Mouse (Mus musculus) kidney, embryonic 16.5 days (tissue): ENCODE results near the gene Anp32e. TPM values are rescaled to one million over a fixed set of nuclear protein-coding genes. Genes with fewer than 3 reads are reported as not detected.
"Not testable (repeated sequence)": the region's sequence is repeated elsewhere in the genome, so short reads cannot be mapped to it uniquely, and the experiment has no call there.

Experiments used
- ATAC-seq: fragments of 200-750 bp; cut with Nextera tagmentation; 2 replicates; pipeline ENCODE4 v1.8.0; 2017; ENCODE audit warnings: moderate TSS enrichment; ENCODE audit not compliant: low FRiP score, low TSS enrichment
- H3K27ac ChIP-seq: fragments of 300-500 bp; sonication (generic); 2 replicates; pipeline ENCODE4 v1.5.1; 2014; ENCODE audit warnings: low read length
- H3K27me3 ChIP-seq: fragments of 300-500 bp; sonication (generic); 2 replicates; pipeline ENCODE4 v1.6.1; 2014; ENCODE audit warnings: low read length, control low read depth, mixed read lengths; ENCODE audit not compliant: insufficient read depth
- H3K36me3 ChIP-seq: fragments of 300-500 bp; sonication (generic); 2 replicates; pipeline ENCODE4 v1.6.1; 2014; ENCODE audit warnings: low read length, control low read depth, mixed read lengths; ENCODE audit not compliant: insufficient read depth
- H3K4me1 ChIP-seq: fragments of 300-500 bp; sonication (generic); 2 replicates; pipeline ENCODE4 v1.6.1; 2014; ENCODE audit warnings: low read length, control low read depth, mixed read lengths; ENCODE audit not compliant: insufficient read depth
- H3K4me2 ChIP-seq: fragments of 300-500 bp; sonication (generic); replicated peaks from 2 replicates; pipeline ENCODE4 v1.6.1; 2014; ENCODE audit warnings: low read depth, low read length
- H3K4me3 ChIP-seq: fragments of 300-500 bp; sonication (generic); 2 replicates; pipeline ENCODE4 v1.5.1; 2014; ENCODE audit warnings: mild to moderate bottlenecking, low read length
- H3K9ac ChIP-seq: fragments of 300-500 bp; sonication (generic); replicated peaks from 2 replicates; pipeline ENCODE4 v1.6.1; 2014; ENCODE audit warnings: low read length
- H3K9me3 ChIP-seq: fragments of 300-500 bp; sonication (generic); 2 replicates; pipeline ENCODE4 v1.6.1; 2016; ENCODE audit warnings: low read length, control low read depth
- WGBS: fragments of 180-500 bp; shearing (Covaris S2); extraction: QIAGEN DNeasy Blood & Tissue Kit; methylation state at CpG from one replicate; pipeline ENCODE4 v1.1.7; 2014; 5-methylcytosine and 5-hydroxymethylcytosine counted together
- polyA plus RNA-seq: library from polyadenylated mRNA; unstranded; fragments of >200 nt; fragmentation: Nextera tagmentation; extraction: Ambion mirVana; gene quantifications from 2 replicates; pipeline ENCODE4 v1.2.1, GENCODE M21; 2015

Anp32e gene
- polyA plus RNA-seq, 1 experiment from 2014 or later: 206 TPM

DNA sequence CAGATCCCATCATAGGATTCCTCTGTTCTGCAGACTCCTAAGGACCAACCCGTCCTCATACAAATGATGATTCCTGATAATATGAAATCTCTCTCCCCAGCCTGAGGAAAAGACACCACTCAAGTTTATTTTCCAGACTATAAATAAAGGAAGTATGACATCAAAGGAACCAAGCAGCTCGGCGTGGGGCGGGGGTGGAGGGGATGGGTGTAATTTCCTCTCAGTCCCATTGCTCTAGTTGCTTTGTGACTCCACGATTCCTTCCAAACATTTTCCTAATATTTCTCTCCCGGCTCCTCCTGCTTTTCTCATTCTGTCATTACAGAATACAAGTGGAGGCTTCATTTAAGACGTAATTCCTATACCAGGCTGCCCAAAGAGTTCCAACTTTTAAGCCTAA lies 35.9 kb upstream of the Anp32e start:
- peak overlapping the region; percentile 92 for H3K27ac ChIP-seq
- peaks cover 28% of the 10 kb centered on the region for H3K4me1 ChIP-seq
- 8% methylated on average over 7 of the region's 7 CpGs for WGBS
- peak overlapping the region; percentile 53 for H3K9ac ChIP-seq
- no peaks in the 10 kb centered on the region for H3K27me3 ChIP-seq
- H3K4me3 ChIP-seq: peak overlapping the region; percentile 73
- H3K4me2 ChIP-seq: peak overlapping the region; percentile 61
- ATAC-seq: no peak
- no peaks in the 10 kb centered on the region for H3K9me3 ChIP-seq
- H3K36me3 ChIP-seq: peaks cover 7% of the 10 kb centered on the region; the same call in 1 of the 2 replicates

DNA sequence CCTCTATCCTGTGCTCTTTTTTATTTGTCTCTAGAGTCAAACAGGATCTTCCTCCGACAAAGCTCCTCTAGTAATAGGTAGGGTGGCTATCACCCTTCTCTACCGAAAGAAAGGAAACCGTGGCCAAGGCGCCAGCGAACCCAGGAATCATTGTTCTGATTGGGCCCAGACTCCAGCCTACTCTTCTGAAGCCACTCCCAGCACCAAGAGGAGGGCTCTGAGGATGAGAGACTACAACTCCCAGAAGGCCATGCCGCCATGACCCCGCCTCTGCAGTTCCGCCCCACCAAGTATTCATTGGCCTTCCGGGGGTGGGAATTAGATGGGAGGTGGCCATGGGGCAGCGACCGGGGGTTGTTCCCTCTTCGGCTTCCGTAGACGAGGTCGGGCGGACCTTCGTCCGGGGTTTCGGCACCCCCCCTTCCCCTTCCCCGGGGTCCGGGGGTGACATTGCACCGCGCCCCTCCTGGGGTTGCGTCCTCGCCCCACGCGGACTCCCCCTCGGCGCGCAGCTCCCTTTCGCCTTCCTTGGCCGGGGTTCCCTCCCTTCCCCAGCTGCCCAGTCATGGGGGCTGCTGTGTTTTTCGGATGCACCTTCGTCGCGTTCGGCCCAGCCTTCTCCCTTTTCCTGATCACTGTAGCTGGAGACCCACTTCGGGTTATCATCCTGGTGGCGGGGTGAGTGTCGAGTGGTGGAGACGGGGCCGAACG lies 35.3 kb upstream of the Anp32e start, which contains the start of gene Aph1a:
Gene Aph1a, plus strand, starts transcription at position 364 of the 711 bp plus-strand sequence.
- H3K9me3 ChIP-seq, H3K36me3 ChIP-seq, H3K27me3 ChIP-seq: not testable (repeated sequence)
- peaks cover 28% of the 10 kb centered on the region for H3K4me1 ChIP-seq
- peak; percentile 96 for ATAC-seq
- H3K4me3 ChIP-seq: peak within 1 kb of the TSS; percentile 73
- peak within 1 kb of the TSS; percentile 93 for H3K27ac ChIP-seq
- peak within 1 kb of the TSS; percentile 80 for H3K9ac ChIP-seq
- WGBS: 0% methylated on average over 25 of the region's 43 CpGs
- peak within 1 kb of the TSS; percentile 77 for H3K4me2 ChIP-seq

DNA sequence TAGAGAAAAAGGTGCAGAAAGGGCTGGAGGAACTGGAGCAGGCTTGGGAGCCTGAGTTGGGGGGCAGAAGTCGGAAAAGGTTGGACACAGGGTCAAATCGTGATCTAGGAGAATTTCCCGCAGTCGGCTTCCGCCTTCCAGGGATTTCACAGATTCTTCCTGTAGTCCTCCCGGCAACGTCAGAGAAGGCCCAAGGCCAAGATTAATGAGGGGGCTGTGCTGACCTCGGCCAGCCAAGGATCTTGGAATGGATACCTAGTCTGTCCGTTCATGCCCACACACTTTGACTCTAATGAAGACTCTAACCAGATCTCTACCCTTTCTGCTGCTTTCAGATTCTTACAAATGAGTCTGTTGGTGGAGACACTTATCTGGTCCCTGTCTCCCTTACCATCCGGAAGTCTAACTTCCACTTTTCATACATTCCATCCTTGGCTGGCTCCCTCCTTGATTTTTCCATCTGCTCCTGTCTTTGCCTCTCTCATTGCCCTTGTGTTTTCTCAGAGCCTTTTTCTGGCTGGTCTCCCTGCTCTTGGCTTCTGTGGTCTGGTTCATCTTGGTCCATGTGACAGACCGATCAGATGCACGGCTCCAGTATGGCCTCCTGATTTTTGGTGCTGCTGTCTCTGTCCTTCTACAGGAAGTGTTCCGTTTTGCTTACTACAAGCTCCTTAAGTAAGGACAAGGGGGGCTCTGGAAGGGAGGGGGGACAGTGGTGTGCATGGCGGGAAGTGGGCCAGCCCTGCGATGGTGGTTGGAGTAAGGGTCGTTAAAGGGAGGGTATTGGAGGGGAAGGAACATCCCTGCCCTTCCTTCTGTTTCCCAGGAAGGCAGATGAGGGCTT lies 34.5 kb upstream of the Anp32e start:
- H3K27me3 ChIP-seq: no peaks in the 10 kb centered on the region
- H3K4me3 ChIP-seq: peak overlapping the region; percentile 73
- H3K9ac ChIP-seq: peak overlapping the region; percentile 80
- H3K4me2 ChIP-seq: peak overlapping the region; percentile 77
- H3K4me1 ChIP-seq: peaks cover 36% of the 10 kb centered on the region
- peak; percentile 33; the same call in 1 of the 2 replicates for ATAC-seq
- H3K9me3 ChIP-seq: no peaks in the 10 kb centered on the region
- 3% methylated on average over 14 of the region's 16 CpGs for WGBS
- H3K27ac ChIP-seq: peak overlapping the region; percentile 93
- H3K36me3 ChIP-seq: peaks cover 7% of the 10 kb centered on the region; the same call in 1 of the 2 replicates

DNA sequence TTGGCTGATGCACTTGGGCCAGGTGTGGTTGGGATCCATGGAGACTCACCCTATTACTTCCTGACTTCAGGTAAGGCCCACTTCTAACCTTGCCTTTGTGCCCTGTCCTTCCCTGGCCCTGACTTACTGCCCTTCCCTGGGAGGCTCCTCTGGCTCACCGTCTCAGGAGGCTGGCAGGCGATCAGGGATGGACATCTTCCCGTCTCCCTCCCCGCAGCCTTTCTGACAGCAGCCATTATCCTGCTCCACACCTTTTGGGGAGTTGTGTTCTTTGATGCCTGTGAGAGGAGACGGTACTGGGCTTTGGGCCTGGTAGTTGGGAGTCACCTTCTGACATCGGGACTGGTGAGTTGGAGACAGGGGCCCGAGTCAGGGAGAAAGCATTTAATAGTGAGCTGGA lies 33.5 kb upstream of the Anp32e start:
- WGBS: 83% methylated on average over 7 of the region's 7 CpGs
- H3K27ac ChIP-seq, H3K4me3 ChIP-seq, ATAC-seq, H3K9ac ChIP-seq, H3K27me3 ChIP-seq, H3K4me2 ChIP-seq, H3K36me3 ChIP-seq, H3K9me3 ChIP-seq: not testable (repeated sequence)
- H3K4me1 ChIP-seq: peaks cover 38% of the 10 kb centered on the region

DNA sequence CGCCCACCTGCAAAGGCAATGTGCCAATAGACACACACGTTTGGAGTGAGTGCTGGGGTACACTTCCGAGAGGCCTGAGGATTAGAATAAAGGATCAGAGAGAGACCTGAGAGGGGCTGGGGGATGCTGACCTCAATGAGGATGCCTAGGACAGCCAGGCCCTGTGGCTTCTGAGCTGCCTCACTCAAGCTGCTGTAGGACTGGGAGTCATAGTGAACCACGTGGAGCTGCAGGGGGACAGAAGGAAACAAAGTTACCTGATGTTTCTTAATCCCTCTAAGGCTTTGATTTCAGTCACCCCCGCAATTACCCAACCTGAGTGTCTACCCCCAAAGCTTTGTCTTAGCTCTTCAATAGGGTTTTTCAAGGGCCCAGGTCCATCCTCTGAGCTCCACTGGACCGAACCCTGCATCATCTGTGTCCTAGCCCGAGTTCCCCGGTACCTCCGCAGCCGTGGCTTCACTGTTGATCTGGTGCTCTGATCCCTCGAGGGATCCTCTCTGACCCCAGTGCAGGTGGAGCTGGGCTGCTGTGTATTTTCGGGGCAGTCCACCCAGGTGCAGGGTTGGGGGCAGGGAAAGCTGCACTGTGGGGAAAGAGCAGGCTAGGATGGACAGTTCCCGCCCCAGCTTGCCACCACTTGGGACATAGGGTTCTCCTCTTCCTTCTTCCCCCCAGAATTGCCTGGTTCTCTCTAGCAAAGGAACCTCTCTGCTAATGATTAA lies 29.1 kb upstream of the Anp32e start:
- ATAC-seq: no peak
- H3K9me3 ChIP-seq: no peaks in the 10 kb centered on the region
- H3K27ac ChIP-seq: no peak overlapping the region
- H3K9ac ChIP-seq: peak overlapping the region; percentile 11; the same call in 1 of the 2 replicates
- H3K27me3 ChIP-seq: 0 out of 2 replicates have a peak, but pooled peaks cover 4% of the 10 kb centered on the region
- WGBS: 67% methylated on average over 13 of the region's 13 CpGs
- H3K36me3 ChIP-seq: peaks cover 7% of the 10 kb centered on the region; the same call in 1 of the 2 replicates
- no peak overlapping the region for H3K4me2 ChIP-seq
- peaks cover 46% of the 10 kb centered on the region for H3K4me1 ChIP-seq
- no peak overlapping the region for H3K4me3 ChIP-seq

DNA sequence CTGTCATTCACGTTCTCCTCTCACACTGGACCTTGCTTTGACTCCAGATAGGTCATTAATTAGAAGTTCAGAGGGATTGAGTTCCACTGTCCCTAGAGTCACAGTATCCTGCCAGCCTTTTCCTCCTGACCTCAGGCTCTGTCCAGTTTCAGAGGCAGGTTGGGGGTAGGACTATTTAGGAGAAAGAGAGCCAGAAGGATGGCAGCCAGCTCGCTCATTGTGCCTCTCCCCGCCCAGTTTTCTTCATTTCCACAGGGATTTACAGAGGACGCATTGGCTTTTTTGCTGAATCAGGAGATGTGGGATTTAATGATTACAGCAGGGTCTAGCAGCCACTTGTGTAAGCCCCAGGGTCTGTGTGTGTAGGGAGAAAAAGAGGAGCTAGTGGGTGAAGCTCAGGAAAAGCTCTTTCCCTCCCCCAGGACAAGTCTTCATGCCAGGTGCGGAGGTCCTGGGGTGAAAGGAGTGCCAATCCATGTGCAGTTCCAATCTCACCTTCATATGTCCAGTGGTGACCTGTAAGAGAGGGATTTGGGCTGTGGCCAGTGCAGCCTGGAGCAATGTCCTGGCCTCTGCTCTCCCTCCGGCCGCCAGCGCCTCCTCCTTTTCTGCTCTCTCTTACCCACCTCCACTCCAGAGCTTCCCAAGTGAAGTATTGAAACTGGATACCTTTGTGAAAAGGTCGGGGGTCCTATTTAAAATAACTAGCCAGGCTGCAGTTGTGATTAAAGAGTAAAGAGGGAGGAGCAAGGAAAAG lies 27.3 kb upstream of the Anp32e start:
- Histone ChIP-seq H3K36me3 (peaks cover 7% of the 10 kb centered on the region; the same call in 1 of the 2 replicates), H3K9me3 (no peaks in the 10 kb centered on the region), H3K4me1 (peaks cover 61% of the 10 kb centered on the region), H3K27me3 (0 out of 2 replicates have a peak, but pooled peaks cover 4% of the 10 kb centered on the region), H3K4me2 (no peak overlapping the region), H3K4me3 (no peak overlapping the region), H3K9ac (0 out of 2 replicates have a peak overlapping the region, but pooled peaks have one; percentile 17), H3K27ac (peak overlapping the region; percentile 54)
- WGBS: 32% methylated on average over 9 of the region's 9 CpGs
- 0 out of 2 replicates have a peak, but pooled peaks have one; percentile 25 for ATAC-seq

DNA sequence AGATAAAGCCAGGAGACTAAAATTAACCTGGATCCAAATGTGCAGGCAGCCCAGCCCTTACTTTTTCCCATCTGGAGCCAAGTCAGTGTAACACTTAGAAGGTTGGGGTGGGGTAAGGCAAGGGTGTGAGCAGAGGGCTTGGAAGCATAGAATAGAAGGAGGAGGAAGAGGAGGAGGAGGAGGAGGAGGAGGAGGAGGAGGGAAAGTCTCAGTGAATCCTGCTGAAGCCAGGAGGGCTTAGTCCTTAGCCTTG lies 26.7 kb upstream of the Anp32e start:
- 0 out of 2 replicates have a peak overlapping the region, but pooled peaks have one; percentile 17 for H3K9ac ChIP-seq
- H3K4me2 ChIP-seq: no peak overlapping the region; the same call in 1 of the 2 replicates
- peaks cover 61% of the 10 kb centered on the region for H3K4me1 ChIP-seq
- H3K27me3 ChIP-seq: 0 out of 2 replicates have a peak, but pooled peaks cover 4% of the 10 kb centered on the region
- no peaks in the 10 kb centered on the region for H3K9me3 ChIP-seq
- peaks cover 6% of the 10 kb centered on the region; the same call in 1 of the 2 replicates for H3K36me3 ChIP-seq
- no peak overlapping the region for H3K4me3 ChIP-seq
- ATAC-seq: no peak
- H3K27ac ChIP-seq: peak overlapping the region; percentile 54; the same call in 1 of the 2 replicates

DNA sequence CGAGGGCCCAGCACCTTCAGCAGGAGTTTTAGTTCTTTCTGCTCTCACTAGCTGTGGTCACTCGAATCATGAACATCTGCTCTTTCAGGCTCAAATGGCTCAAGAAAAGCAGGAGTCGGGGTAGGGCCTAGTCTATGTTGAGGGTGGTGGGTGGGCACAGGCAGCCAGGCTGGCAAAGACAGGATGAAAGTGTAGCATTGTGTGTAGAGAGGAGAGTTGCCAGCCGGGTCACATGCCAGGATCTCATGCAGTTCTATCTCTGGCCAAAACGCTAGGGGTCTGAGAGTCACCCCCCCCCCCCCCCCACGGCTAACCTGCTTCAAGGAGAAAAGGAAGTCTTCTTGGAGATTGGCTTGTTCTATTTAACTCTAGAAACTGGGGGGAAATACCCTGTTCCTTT lies 26.4 kb upstream of the Anp32e start:
- Histone ChIP-seq H3K36me3 (peaks cover 3% of the 10 kb centered on the region; the same call in 1 of the 2 replicates), H3K4me3 (no peak overlapping the region), H3K9me3 (no peaks in the 10 kb centered on the region), H3K9ac (no peak overlapping the region), H3K27me3 (0 out of 2 replicates have a peak, but pooled peaks cover 4% of the 10 kb centered on the region), H3K4me1 (peaks cover 61% of the 10 kb centered on the region), H3K4me2 (no peak overlapping the region; the same call in 1 of the 2 replicates), H3K27ac (peak overlapping the region; percentile 54; the same call in 1 of the 2 replicates)
- WGBS: 24% methylated on average over 6 of the region's 6 CpGs
- ATAC-seq: no peak
